Mouse (Mus musculus): ENCODE data around the gene Tdp2. TPM values are rescaled to one million over a fixed set of nuclear protein-coding genes. Genes with fewer than 3 reads are reported as not detected.

The Tdp2 gene
- total and polyA plus RNA-seq, 3 experiments = 8.0 to 13.1 (median 12.0) TPM

DNA sequence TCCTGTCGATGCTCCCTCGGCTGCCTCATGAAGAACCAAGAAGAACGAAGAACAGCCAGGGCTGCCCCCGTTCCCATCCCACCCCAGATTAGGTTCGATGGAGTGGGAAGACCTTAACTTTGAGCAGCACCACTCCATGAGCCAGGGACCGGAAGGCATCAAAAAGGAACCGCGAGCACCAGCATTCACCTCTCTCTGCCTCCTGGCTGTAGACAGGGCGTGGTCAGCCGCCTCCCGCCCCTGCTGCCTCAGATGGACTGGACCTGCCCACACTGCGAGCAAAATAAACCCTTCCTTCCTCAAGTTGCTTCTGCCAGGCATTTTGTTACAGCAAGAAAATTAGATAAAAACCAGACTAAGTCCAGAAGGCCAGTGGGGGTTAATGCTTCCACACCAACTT lies 29.6 kb downstream of the Tdp2 start:
- WGBS = 76% methylated on average over 12 of the region's 12 CpGs
- intact Hi-C loops (cut with DNase I) = no loop called here
- no peak overlapping the region for H3K27ac ChIP-seq
- H3K4me3 ChIP-seq = no peak overlapping the region
- H3K4me1 ChIP-seq (ENCODE audit: control insufficient read depth, insufficient read depth, low read length) = no peaks in the 10 kb centered on the region; the same call in 1 of the 2 replicates
- no peak overlapping the region for H3K9ac ChIP-seq (ENCODE audit: low read depth, low read length)
- no peak for TF ChIP-seq EP300 (IDR thresholded peaks at IDR 0.05; ENCODE audit: insufficient read depth, low read depth, low read length)
- no peak for TF ChIP-seq POLR2A (IDR thresholded peaks at IDR 0.05; ENCODE audit: insufficient read depth, low read depth, low read length)
- no peak for TF ChIP-seq CTCF (IDR thresholded peaks at IDR 0.05)
- H3K27me3 ChIP-seq (ENCODE audit: control insufficient read depth, insufficient read depth, low read length) = no peaks in the 10 kb centered on the region
- no peaks in the 10 kb centered on the region for H3K36me3 ChIP-seq (ENCODE audit: control insufficient read depth, insufficient read depth, low read length)
- no peaks in the 10 kb centered on the region for H3K79me2 ChIP-seq (replicated peaks; ENCODE audit: control insufficient read depth, insufficient read depth, low read length)
- no peak for DNase-seq

DNA sequence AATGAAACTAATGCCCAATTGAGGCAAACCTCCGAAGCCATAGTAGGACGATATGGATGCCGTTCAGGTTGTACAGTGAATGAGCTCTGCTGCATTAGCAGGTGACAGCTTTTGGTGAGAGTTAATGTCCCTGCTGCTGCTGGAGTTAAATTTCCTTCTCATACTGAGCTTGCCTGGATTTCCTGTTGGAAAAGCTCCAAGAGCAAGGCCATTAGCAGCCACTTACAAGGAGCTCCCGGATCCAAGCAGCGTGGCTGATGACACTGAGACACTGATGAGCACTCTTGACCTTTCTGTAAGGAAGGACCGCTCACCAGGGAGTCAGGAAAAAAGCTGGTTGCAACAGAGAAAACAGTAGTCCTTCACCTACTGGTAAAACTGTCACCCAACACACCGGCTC lies 30.5 kb downstream of the Tdp2 start:
- H3K27ac ChIP-seq = no peak overlapping the region
- no peak for DNase-seq
- H3K4me3 ChIP-seq = no peak overlapping the region
- no peaks in the 10 kb centered on the region for H3K79me2 ChIP-seq (replicated peaks; ENCODE audit: control insufficient read depth, insufficient read depth, low read length)
- H3K4me1 ChIP-seq (ENCODE audit: control insufficient read depth, insufficient read depth, low read length) = no peaks in the 10 kb centered on the region; the same call in 1 of the 2 replicates
- TF ChIP-seq CTCF (IDR thresholded peaks at IDR 0.05) (no peak), POLR2A (IDR thresholded peaks at IDR 0.05; ENCODE audit: insufficient read depth, low read depth, low read length) (no peak), EP300 (IDR thresholded peaks at IDR 0.05; ENCODE audit: insufficient read depth, low read depth, low read length) (no peak)
- H3K27me3 ChIP-seq (ENCODE audit: control insufficient read depth, insufficient read depth, low read length) = no peaks in the 10 kb centered on the region
- intact Hi-C loops (cut with DNase I) = no loop called here
- 49% methylated on average over 7 of the region's 7 CpGs for WGBS
- H3K36me3 ChIP-seq (ENCODE audit: control insufficient read depth, insufficient read depth, low read length) = no peaks in the 10 kb centered on the region
- H3K9ac ChIP-seq (ENCODE audit: low read depth, low read length) = no peak overlapping the region

DNA sequence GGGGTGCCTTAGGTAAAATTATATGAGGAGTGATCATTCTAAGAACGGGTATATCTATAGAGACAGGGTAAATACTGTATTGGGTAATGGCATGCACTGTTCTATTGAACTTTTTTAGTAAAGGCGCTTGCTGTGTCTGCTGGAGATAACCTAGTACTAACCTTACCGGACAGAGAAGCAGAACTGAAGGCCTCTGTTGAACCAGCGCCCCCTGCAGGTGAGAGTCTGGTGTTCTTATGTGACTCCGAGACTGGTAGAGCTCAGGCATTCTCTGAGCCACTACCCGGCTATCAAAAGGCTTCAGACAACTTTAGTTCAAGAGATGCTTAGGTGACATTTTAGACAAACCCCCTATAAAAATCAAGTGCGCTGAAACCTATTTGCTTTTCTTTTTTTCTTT lies 31.0 kb downstream of the Tdp2 start:
- Histone ChIP-seq H3K79me2 (replicated peaks; ENCODE audit: control insufficient read depth, insufficient read depth, low read length) (no peaks in the 10 kb centered on the region), H3K27ac (no peak overlapping the region), H3K27me3 (ENCODE audit: control insufficient read depth, insufficient read depth, low read length) (no peaks in the 10 kb centered on the region), H3K36me3 (ENCODE audit: control insufficient read depth, insufficient read depth, low read length) (no peaks in the 10 kb centered on the region), H3K4me1 (ENCODE audit: control insufficient read depth, insufficient read depth, low read length) (no peaks in the 10 kb centered on the region), H3K9ac (ENCODE audit: low read depth, low read length) (no peak overlapping the region), H3K4me3 (no peak overlapping the region)
- peak; percentile 39 to 56 for DNase-seq
- no peak for TF ChIP-seq POLR2A (IDR thresholded peaks at IDR 0.05; ENCODE audit: insufficient read depth, low read depth, low read length)
- no peak for TF ChIP-seq EP300 (IDR thresholded peaks at IDR 0.05; ENCODE audit: insufficient read depth, low read depth, low read length)
- peak; percentile 68 for TF ChIP-seq CTCF (IDR thresholded peaks at IDR 0.05)
- intact Hi-C loops (cut with DNase I) = no loop called here
- WGBS = 59% methylated on average over 7 of the region's 7 CpGs

DNA sequence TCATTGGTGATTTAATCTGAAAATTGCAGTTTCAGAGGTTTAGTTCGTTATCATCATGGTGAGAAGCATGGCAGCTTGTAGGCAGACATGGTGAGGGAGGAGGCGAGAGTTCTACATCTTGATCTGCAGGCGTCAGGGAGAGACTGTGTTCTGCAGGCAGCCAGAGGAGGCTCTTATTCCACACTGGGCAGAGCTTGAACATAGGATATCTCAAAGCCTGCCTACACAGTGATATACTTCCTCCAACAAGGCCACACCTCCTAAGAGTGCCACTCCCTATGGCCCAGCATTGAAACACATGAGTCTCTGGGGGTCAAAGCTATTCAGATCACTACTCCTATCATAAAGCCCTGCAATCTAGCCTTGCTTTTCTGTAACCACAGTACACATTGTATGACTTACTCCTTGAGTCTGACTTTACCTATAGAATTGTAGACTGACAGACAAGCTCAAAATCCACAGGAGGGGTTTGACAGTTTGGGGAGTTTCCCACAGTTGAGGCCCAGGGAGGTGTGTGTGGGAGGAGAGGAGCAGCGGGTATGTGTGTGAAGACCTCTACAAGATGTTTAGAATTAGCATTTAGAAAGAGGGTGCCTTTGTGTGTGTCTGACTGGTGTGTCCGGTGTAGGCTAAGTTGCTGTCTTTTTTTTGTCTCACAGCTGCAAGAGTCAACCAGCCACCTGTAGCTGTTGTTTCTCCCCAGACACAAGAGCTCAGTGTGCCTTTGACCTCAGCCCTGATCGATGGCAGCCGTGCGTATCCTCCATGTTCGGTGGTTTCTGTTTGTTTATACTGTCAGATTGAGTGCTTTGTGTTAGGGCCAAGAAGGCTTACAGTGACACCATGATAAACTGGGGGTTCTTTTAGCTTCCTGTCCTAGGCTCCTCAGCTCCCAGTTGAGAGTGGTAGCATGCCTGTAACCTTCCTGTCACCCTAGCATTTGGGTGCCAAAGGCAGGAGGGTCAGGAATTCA lies 35.2 kb downstream of the Tdp2 start:
- H3K4me1 ChIP-seq (ENCODE audit: control insufficient read depth, insufficient read depth, low read length) = no peaks in the 10 kb centered on the region
- H3K36me3 ChIP-seq (ENCODE audit: control insufficient read depth, insufficient read depth, low read length) = no peaks in the 10 kb centered on the region
- intact Hi-C loops (cut with DNase I) = no loop called here
- DNase-seq = no peak
- 63% methylated on average over 9 of the region's 9 CpGs for WGBS
- no peaks in the 10 kb centered on the region for H3K27me3 ChIP-seq (ENCODE audit: control insufficient read depth, insufficient read depth, low read length)
- H3K9ac ChIP-seq (ENCODE audit: low read depth, low read length) = no peak overlapping the region
- no peak overlapping the region for H3K4me3 ChIP-seq
- H3K27ac ChIP-seq = no peak overlapping the region
- TF ChIP-seq POLR2A (IDR thresholded peaks at IDR 0.05; ENCODE audit: insufficient read depth, low read depth, low read length) (no peak), EP300 (IDR thresholded peaks at IDR 0.05; ENCODE audit: insufficient read depth, low read depth, low read length) (no peak), CTCF (IDR thresholded peaks at IDR 0.05) (no peak)
- H3K79me2 ChIP-seq (replicated peaks; ENCODE audit: control insufficient read depth, insufficient read depth, low read length) = no peaks in the 10 kb centered on the region

DNA sequence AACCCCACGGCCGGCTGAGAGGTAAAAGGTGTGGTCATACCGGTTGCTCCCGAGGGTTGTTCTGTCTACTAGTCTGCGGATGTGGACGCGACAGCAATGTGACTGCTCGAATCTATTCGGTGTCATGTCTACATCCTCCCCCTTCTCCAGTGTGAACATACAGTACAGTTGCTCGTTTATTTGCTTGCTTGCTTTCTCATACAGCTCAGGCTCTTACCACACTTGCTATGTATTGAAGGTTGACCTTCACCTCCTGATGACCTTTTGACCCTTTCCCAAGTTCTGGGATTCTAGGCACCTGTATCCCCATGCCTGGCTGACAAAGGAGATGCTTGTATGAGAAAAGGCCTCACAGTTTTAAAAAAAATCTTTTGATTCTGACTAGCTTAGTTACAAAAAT lies 36.3 kb downstream of the Tdp2 start:
- H3K27ac ChIP-seq = no peak overlapping the region
- WGBS = 88% methylated on average over 10 of the region's 10 CpGs
- no peaks in the 10 kb centered on the region for H3K27me3 ChIP-seq (ENCODE audit: control insufficient read depth, insufficient read depth, low read length)
- intact Hi-C loops (cut with DNase I) = no loop called here
- H3K79me2 ChIP-seq (replicated peaks; ENCODE audit: control insufficient read depth, insufficient read depth, low read length) = no peaks in the 10 kb centered on the region
- no peaks in the 10 kb centered on the region for H3K4me1 ChIP-seq (ENCODE audit: control insufficient read depth, insufficient read depth, low read length)
- DNase-seq = no peak
- H3K4me3 ChIP-seq = no peak overlapping the region
- no peaks in the 10 kb centered on the region for H3K36me3 ChIP-seq (ENCODE audit: control insufficient read depth, insufficient read depth, low read length)
- no peak overlapping the region for H3K9ac ChIP-seq (ENCODE audit: low read depth, low read length)
- TF ChIP-seq EP300 (IDR thresholded peaks at IDR 0.05; ENCODE audit: insufficient read depth, low read depth, low read length) (no peak), POLR2A (IDR thresholded peaks at IDR 0.05; ENCODE audit: insufficient read depth, low read depth, low read length) (no peak), CTCF (IDR thresholded peaks at IDR 0.05) (no peak)

DNA sequence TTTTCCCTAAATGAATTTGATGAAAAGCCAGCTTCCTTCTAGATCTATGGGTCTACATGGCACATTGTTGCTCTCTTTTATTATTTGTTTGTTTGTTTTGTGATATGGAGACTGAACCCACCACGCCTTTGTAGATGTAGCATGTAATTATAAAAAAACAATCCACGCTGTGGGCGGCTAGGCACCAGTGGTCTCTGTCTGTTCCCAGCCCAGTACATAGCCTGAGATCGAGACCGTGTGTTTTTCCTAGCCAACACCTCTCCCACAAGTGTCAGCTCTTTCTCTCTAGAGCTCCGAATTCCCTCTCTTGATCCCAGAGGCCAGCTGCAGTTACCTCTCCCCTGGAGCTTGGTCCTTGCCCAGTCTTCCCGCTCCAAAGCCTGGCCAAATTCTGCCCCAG lies 36.8 kb downstream of the Tdp2 start:
- no peak overlapping the region for H3K4me3 ChIP-seq
- DNase-seq = no peak
- TF ChIP-seq CTCF (IDR thresholded peaks at IDR 0.05) (no peak), POLR2A (IDR thresholded peaks at IDR 0.05; ENCODE audit: insufficient read depth, low read depth, low read length) (no peak), EP300 (IDR thresholded peaks at IDR 0.05; ENCODE audit: insufficient read depth, low read depth, low read length) (no peak)
- no peaks in the 10 kb centered on the region for H3K79me2 ChIP-seq (replicated peaks; ENCODE audit: control insufficient read depth, insufficient read depth, low read length)
- WGBS = 86% methylated on average over 7 of the region's 7 CpGs
- H3K27ac ChIP-seq = no peak overlapping the region
- no peak overlapping the region for H3K9ac ChIP-seq (ENCODE audit: low read depth, low read length)
- H3K4me1 ChIP-seq (ENCODE audit: control insufficient read depth, insufficient read depth, low read length) = no peaks in the 10 kb centered on the region
- intact Hi-C loops (cut with DNase I) = no loop called here
- H3K36me3 ChIP-seq (ENCODE audit: control insufficient read depth, insufficient read depth, low read length) = no peaks in the 10 kb centered on the region
- no peaks in the 10 kb centered on the region for H3K27me3 ChIP-seq (ENCODE audit: control insufficient read depth, insufficient read depth, low read length)
